Mouse (Mus musculus) erythroblast, embryonic 14.5 days (primary cell): Measurements from ENCODE around the gene Mink1.

ENCODE experiments used
- GATA1 ChIP-seq: IDR thresholded peaks from 2 replicates; pipeline ENCODE4 v1.6.1; 2012; ENCODE audit warnings: low read length, inconsistent platforms, mixed read lengths
- TAL1 ChIP-seq: IDR thresholded peaks from 3 replicates; pipeline ENCODE4 v1.6.1; 2012; ENCODE audit warnings: low read length, inconsistent platforms, mixed read lengths

- TF ChIP-seq TAL1 (no peak), GATA1 (no peak)
These were observed 37.9 kb upstream of the Mink1 start for GRCm38 (mm10) chr11:70524782-70525181.
